Mouse (Mus musculus) CH12.LX (cell line): ENCODE results near the gene Frat2. TPM values are rescaled to one million over a fixed set of nuclear protein-coding genes. Genes with fewer than 3 reads are reported as not detected.

ENCODE experiments used
- DNase-seq: peaks from one replicate; pipeline ENCODE4 v3.0.0-alpha.2; 2013; ENCODE audit errors: extremely low read depth
- H3K27ac ChIP-seq: 2 replicates; pipeline ENCODE4 v1.5.1; 2012; ENCODE audit warnings: low read depth, mild to moderate bottlenecking, control low read depth, moderate library complexity; ENCODE audit not compliant: insufficient read depth
- H3K27me3 ChIP-seq: replicated peaks from 2 replicates; pipeline ENCODE3; 2012; ENCODE audit warnings: inconsistent platforms
- H3K36me3 ChIP-seq, 2 experiments: replicated peaks in 1 of 2; 2 replicates each; pipeline versions ENCODE3 to v1.6.1; 2012; ENCODE audit warnings: inconsistent platforms in 1 of 2, low read length in 1 of 2, mild to moderate bottlenecking in 1 of 2, mixed read lengths in 1 of 2, moderate library complexity in 1 of 2; ENCODE audit not compliant: control insufficient read depth in 1 of 2, insufficient read depth in 1 of 2
- H3K4me1 ChIP-seq, 2 experiments: 2 replicates each; pipeline ENCODE4 v1.6.1; 2012; ENCODE audit warnings: inconsistent platforms in 1 of 2, moderate library complexity in 1 of 2; ENCODE audit not compliant: insufficient read depth in 2 of 2, control insufficient read depth in 1 of 2
- H3K4me2 ChIP-seq: 2 replicates; pipeline ENCODE4 v1.6.1; 2012; ENCODE audit warnings: low read depth, mild to moderate bottlenecking, control low read depth; ENCODE audit not compliant: poor library complexity, insufficient read depth, severe bottlenecking
- H3K4me3 ChIP-seq, 3 experiments: fragments of 150-350 bp in 1 of 3; sonication (generic) in 1 of 3; replicated peaks in 1 of 3; 2 replicates each; pipeline versions ENCODE3 to v1.5.1; 2011 to 2012; ENCODE audit warnings: low read depth in 2 of 3, low read length in 2 of 3, mild to moderate bottlenecking in 2 of 3, moderate library complexity in 2 of 3, control low read depth in 1 of 3, improper control_type of control experiment in 1 of 3, inconsistent platforms in 1 of 3, mixed read lengths in 1 of 3; ENCODE audit not compliant: poor library complexity in 1 of 3
- H3K79me2 ChIP-seq: replicated peaks from 2 replicates; pipeline ENCODE4 v1.6.1; 2012; ENCODE audit warnings: mild to moderate bottlenecking, moderate library complexity; ENCODE audit not compliant: control insufficient read depth, poor library complexity, insufficient read depth, severe bottlenecking; ENCODE audit errors: extremely low read depth
- H3K9ac ChIP-seq: 2 replicates; pipeline ENCODE4 v1.6.1; 2012; ENCODE audit warnings: low read depth, mild to moderate bottlenecking, control low read depth, moderate library complexity; ENCODE audit not compliant: insufficient read depth
- H3K9me3 ChIP-seq: replicated peaks from 2 replicates; pipeline ENCODE3; 2012; ENCODE audit warnings: low read length, inconsistent platforms, mixed read lengths
- CHD1 ChIP-seq: IDR thresholded peaks from 2 replicates; pipeline ENCODE4 v1.6.1; 2012; ENCODE audit warnings: low read depth, low read length, improper control_type of control experiment, inconsistent platforms
- CTCF ChIP-seq, 2 experiments: IDR thresholded peaks in 1 of 2; conservative IDR thresholded peaks in 1 of 2; 2 replicates each; pipeline ENCODE4 v1.5.1; 2011 to 2012; ENCODE audit warnings: low read depth in 2 of 2, low read length in 2 of 2, improper control_type of control experiment in 1 of 2, inconsistent platforms in 1 of 2, mild to moderate bottlenecking in 1 of 2, moderate library complexity in 1 of 2
- E2F4 ChIP-seq: IDR thresholded peaks from 2 replicates; pipeline ENCODE4 v1.6.1; 2011; ENCODE audit warnings: low read depth, low read length, improper control_type of control experiment; ENCODE audit not compliant: insufficient replicate concordance
- ETS1 ChIP-seq: conservative IDR thresholded peaks from 2 replicates; pipeline ENCODE4 v1.6.1; 2012; ENCODE audit warnings: low read depth, mild to moderate bottlenecking, inconsistent platforms, low read length, improper control_type of control experiment, moderate library complexity
- GABPA ChIP-seq: IDR thresholded peaks from 2 replicates; pipeline ENCODE4 v1.6.1; 2012; ENCODE audit warnings: low read depth, low read length, improper control_type of control experiment, inconsistent platforms; ENCODE audit not compliant: insufficient replicate concordance
- JUND ChIP-seq: conservative IDR thresholded peaks from 2 replicates; pipeline ENCODE4 v1.6.1; 2011; ENCODE audit warnings: low read depth, low read length, improper control_type of control experiment
- KAT2A ChIP-seq: IDR thresholded peaks from 2 replicates; pipeline ENCODE4 v1.6.1; 2012; ENCODE audit warnings: low read length, improper control_type of control experiment, inconsistent platforms; ENCODE audit not compliant: insufficient replicate concordance
- MAFK ChIP-seq: IDR thresholded peaks from 2 replicates; pipeline ENCODE4 v1.6.1; 2011; ENCODE audit warnings: low read length, improper control_type of control experiment; ENCODE audit not compliant: insufficient replicate concordance
- MAZ ChIP-seq: IDR thresholded peaks from 2 replicates; pipeline ENCODE4 v1.6.1; 2012; ENCODE audit warnings: low read depth, mild to moderate bottlenecking, inconsistent platforms, low read length, improper control_type of control experiment, moderate library complexity
- MEF2A ChIP-seq: IDR thresholded peaks from 2 replicates; pipeline ENCODE4 v1.6.1; 2014; ENCODE audit warnings: low read depth, mild to moderate bottlenecking, inconsistent platforms, low read length, improper control_type of control experiment, borderline replicate concordance
- MYC ChIP-seq: IDR thresholded peaks from 2 replicates; pipeline ENCODE4 v1.6.1; 2011; ENCODE audit warnings: low read depth, mild to moderate bottlenecking, improper control_type of control experiment, low read length
- PAX5 ChIP-seq: IDR thresholded peaks from 2 replicates; pipeline ENCODE4 v1.6.1; 2012; ENCODE audit warnings: low read length, inconsistent platforms, mixed read lengths
- RAD21 ChIP-seq: IDR thresholded peaks from 2 replicates; pipeline ENCODE4 v1.6.1; 2011; ENCODE audit warnings: low read depth, mild to moderate bottlenecking, low read length, improper control_type of control experiment, moderate library complexity
- RCOR1 ChIP-seq: conservative IDR thresholded peaks from 2 replicates; pipeline ENCODE4 v1.6.1; 2012; ENCODE audit warnings: low read depth, mild to moderate bottlenecking, inconsistent platforms, low read length, improper control_type of control experiment
- SIN3A ChIP-seq: IDR thresholded peaks from 2 replicates; pipeline ENCODE4 v1.6.1; 2012; ENCODE audit warnings: low read length, improper control_type of control experiment, inconsistent platforms
- SMC3 ChIP-seq: IDR thresholded peaks from 2 replicates; pipeline ENCODE4 v1.6.1; 2011; ENCODE audit warnings: low read depth, low read length, improper control_type of control experiment
- TBP ChIP-seq: conservative IDR thresholded peaks from 2 replicates; pipeline ENCODE4 v1.6.1; 2011; ENCODE audit warnings: low read depth, low read length, improper control_type of control experiment
- TCF12 ChIP-seq: IDR thresholded peaks from 2 replicates; pipeline ENCODE4 v1.6.1; 2014; ENCODE audit warnings: low read depth, mild to moderate bottlenecking, inconsistent platforms, low read length, improper control_type of control experiment
- UBTF ChIP-seq: IDR thresholded peaks from 2 replicates; pipeline ENCODE4 v1.6.1; 2012; ENCODE audit warnings: low read depth, mild to moderate bottlenecking, inconsistent platforms, low read length, improper control_type of control experiment, moderate library complexity
- USF2 ChIP-seq: conservative IDR thresholded peaks from 2 replicates; pipeline ENCODE4 v1.6.1; 2011; ENCODE audit warnings: low read depth, low read length, improper control_type of control experiment
- ZC3H11A ChIP-seq: IDR thresholded peaks from 2 replicates; pipeline ENCODE4 v1.6.1; 2012; ENCODE audit warnings: low read depth, mild to moderate bottlenecking, inconsistent platforms, low read length, improper control_type of control experiment
- ZNF384 ChIP-seq: IDR thresholded peaks from 2 replicates; pipeline ENCODE4 v1.6.1; 2012; ENCODE audit warnings: low read depth, low read length, improper control_type of control experiment, inconsistent platforms
- dilution Hi-C: fragments of 300-500 bp; cut with MboI; formaldehyde crosslinking; loops from 2 replicates; pipeline ENCODE4 v1.14.3; 2020; ENCODE audit warnings: low sequenced_read_pairs; ENCODE audit not compliant: extremely low pct_unique_long_range_greater_than_20kb, extremely low pct_ligation_motif_present
- in situ Hi-C: fragments of 300-500 bp; cut with MboI; formaldehyde crosslinking; loops from 3 replicates; pipeline ENCODE4 v1.14.3; 2019; ENCODE audit warnings: low sequenced_read_pairs, low pct_ligation_motif_present, low pct_unique_long_range_greater_than_20kb, mixed read lengths
- polyA plus RNA-seq: library from polyadenylated mRNA; unstranded; fragments of >175 nt; gene quantifications from 2 replicates; pipeline ENCODE4 v1.2.1, GENCODE M21; 2012; ENCODE audit warnings: low read depth; ENCODE audit not compliant: insufficient read length
- total RNA-seq, 2 experiments: library from RNA; depleted of rRNA; stranded (reverse); fragments of 300-350 nt in 1 of 2; fragments of >200 nt in 1 of 2; gene quantifications; 2 replicates each; pipeline ENCODE4 v1.2.3; 2012 to 2014

Gene Frat2
- total and polyA plus RNA-seq, 3 experiments: 0.55 to 1.3 (median 1.0) TPM

- H3K27me3 ChIP-seq: no peaks in the 10 kb centered on the region
- no peaks in the 10 kb centered on the region for H3K9me3 ChIP-seq
- H3K9ac ChIP-seq: no peak overlapping the region
- H3K36me3 ChIP-seq: peaks cover 13 to 40% of the 10 kb centered on the region in 2 experiments
- no peaks in the 10 kb centered on the region for H3K4me1 ChIP-seq
- H3K79me2 ChIP-seq: no peaks in the 10 kb centered on the region
- DNase-seq: no peak
- dilution Hi-C loops: no loop called here
- H3K27ac ChIP-seq: no peak overlapping the region
- TF ChIP-seq KAT2A (no peak), RCOR1 (no peak), CTCF (conservative IDR thresholded peaks at IDR 0.05 in 1 of 2, IDR thresholded peaks at IDR 0.05 in 1 of 2; ENCODE audit: low read depth in 2 of 2, low read length in 2 of 2) (no peak), GABPA (no peak), TBP (no peak), CHD1 (no peak), UBTF (no peak), MEF2A (no peak), PAX5 (no peak), JUND (no peak), ZNF384 (no peak), MAZ (no peak), ETS1 (no peak), TCF12 (no peak), MYC (no peak)
- TF ChIP-seq, all 38 proteins: peak for 0
- in situ Hi-C loops: no loop called here
- H3K4me3 ChIP-seq: no peak overlapping the region
- H3K4me2 ChIP-seq: no peak overlapping the region
These were observed 9.9 kb upstream of the Frat2 start for GRCm38 (mm10) chr19:41857816-41858310.

GRCm38 (mm10) chr19:41857086-41857762, 9.3 kb upstream of the Frat2 start:
- Histone ChIP-seq H3K4me1 (no peaks in the 10 kb centered on the region), H3K79me2 (no peaks in the 10 kb centered on the region), H3K36me3 (peaks cover 7 to 34% of the 10 kb centered on the region in 2 experiments), H3K9ac (no peak overlapping the region), H3K9me3 (peaks cover 4% of the 10 kb centered on the region), H3K4me2 (no peak overlapping the region), H3K27me3 (no peaks in the 10 kb centered on the region), H3K4me3 (no peak overlapping the region), H3K27ac (no peak overlapping the region)
- TF ChIP-seq SIN3A (no peak), MAFK (no peak), E2F4 (no peak), PAX5 (no peak), SMC3 (no peak), RAD21 (no peak), ZC3H11A (no peak), USF2 (no peak), CHD1 (no peak)
- dilution Hi-C loops (no loop called here), in situ Hi-C loops (no loop called here)
- no peak for DNase-seq
